Mouse (Mus musculus) embryonic facial prominence, embryonic 13.5 days (tissue): ENCODE results near the gene Clstn3. TPM values are rescaled to one million over a fixed set of nuclear protein-coding genes. Genes with fewer than 3 reads are reported as not detected.
"Not testable (repeated sequence)": the region's sequence is repeated elsewhere in the genome, so short reads cannot be mapped to it uniquely, and the experiment has no call there.

Experiments used
- ATAC-seq: fragments of 200-750 bp; cut with Nextera tagmentation; 2 replicates; pipeline ENCODE4 v1.8.0; 2017; ENCODE audit warnings: low read depth; ENCODE audit not compliant: insufficient number of reproducible peaks, insufficient read depth, low FRiP score, low TSS enrichment
- H3K27ac ChIP-seq: fragments of 300-500 bp; sonication (generic); 2 replicates; pipeline ENCODE4 v1.5.1; 2015; ENCODE audit warnings: moderate library complexity, mild to moderate bottlenecking, inconsistent platforms
- H3K27me3 ChIP-seq: fragments of 300-500 bp; sonication (generic); 2 replicates; pipeline ENCODE4 v1.6.1; 2015; ENCODE audit warnings: mild to moderate bottlenecking, inconsistent platforms
- H3K36me3 ChIP-seq: fragments of 300-500 bp; sonication (generic); 2 replicates; pipeline ENCODE4 v1.6.1; 2015; ENCODE audit warnings: mild to moderate bottlenecking, inconsistent platforms
- H3K4me1 ChIP-seq: fragments of 300-500 bp; sonication (generic); 2 replicates; pipeline ENCODE4 v1.6.1; 2015; ENCODE audit warnings: inconsistent platforms
- H3K4me2 ChIP-seq: fragments of 300-500 bp; sonication (generic); 2 replicates; pipeline ENCODE4 v1.6.1; 2015; ENCODE audit warnings: moderate library complexity, mild to moderate bottlenecking, inconsistent platforms
- H3K4me3 ChIP-seq: fragments of 300-500 bp; sonication (generic); 2 replicates; pipeline ENCODE4 v1.5.1; 2015; ENCODE audit warnings: mild to moderate bottlenecking, inconsistent platforms
- H3K9ac ChIP-seq: fragments of 300-500 bp; sonication (generic); 2 replicates; pipeline ENCODE4 v1.6.1; 2015; ENCODE audit warnings: mild to moderate bottlenecking, inconsistent platforms
- H3K9me3 ChIP-seq: fragments of 300-500 bp; sonication (generic); 2 replicates; pipeline ENCODE4 v1.6.1; 2016; ENCODE audit warnings: inconsistent platforms
- WGBS: fragments of 180-500 bp; shearing (Covaris S2); methylation state at CpG from one replicate; pipeline ENCODE4 v1.1.7; 2015; ENCODE audit warnings: mixed read lengths; 5-methylcytosine and 5-hydroxymethylcytosine counted together
- polyA plus RNA-seq: library from polyadenylated mRNA; unstranded; fragments of >200 nt; fragmentation: Nextera tagmentation; extraction: Ambion mirVana; gene quantifications from 2 replicates; pipeline ENCODE4 v1.2.1, GENCODE M21; 2015

Gene Clstn3
- polyA plus RNA-seq, 1 experiment from 2014 or later = 11.6 TPM

DNA sequence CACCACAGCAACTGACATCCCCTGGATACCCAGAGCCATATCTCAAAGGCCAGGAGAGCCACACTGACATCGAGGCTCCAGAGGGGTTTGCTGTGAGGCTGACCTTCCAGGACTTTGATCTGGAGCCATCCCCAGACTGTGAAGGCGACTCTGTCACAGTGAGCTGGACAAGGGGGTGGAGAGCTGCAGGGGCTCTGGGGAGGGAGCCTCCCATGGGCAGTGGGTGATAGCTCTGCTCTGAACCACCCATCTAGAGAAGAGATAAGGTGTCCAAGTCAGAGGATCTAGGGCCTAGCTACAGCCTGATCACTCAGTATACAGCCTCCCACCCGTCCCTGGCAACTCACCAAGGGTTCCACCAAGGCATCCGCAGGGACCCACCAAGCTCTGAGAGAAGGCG is 29.3 kb upstream of the Clstn3 start:
- no peak overlapping the region for H3K9ac ChIP-seq
- no peak overlapping the region for H3K27ac ChIP-seq
- WGBS = 87% methylated on average over 5 of the region's 5 CpGs
- no peak overlapping the region for H3K4me3 ChIP-seq
- H3K36me3 ChIP-seq = no peaks in the 10 kb centered on the region
- no peaks in the 10 kb centered on the region for H3K4me1 ChIP-seq
- H3K9me3 ChIP-seq = peaks cover 4% of the 10 kb centered on the region; the same call in 1 of the 2 replicates
- no peak for ATAC-seq
- H3K4me2 ChIP-seq = no peak overlapping the region
- H3K27me3 ChIP-seq = no peaks in the 10 kb centered on the region

- H3K4me2 ChIP-seq = no peak within 1 kb of the TSS
- 0 out of 2 replicates have a peak within 1 kb of the TSS, but pooled peaks have one; percentile 11 for H3K27ac ChIP-seq
- 32% methylated on average over 2 of the region's 4 CpGs for WGBS
- 0 out of 2 replicates have a peak, but pooled peaks have one; percentile 74 for ATAC-seq
- H3K36me3 ChIP-seq = no peaks in the 10 kb centered on the region
- H3K9me3 ChIP-seq = peaks cover 4% of the 10 kb centered on the region; the same call in 1 of the 2 replicates
- H3K4me3 ChIP-seq = no peak within 1 kb of the TSS
- no peaks in the 10 kb centered on the region for H3K27me3 ChIP-seq
- H3K9ac ChIP-seq = no peak within 1 kb of the TSS
- H3K4me1 ChIP-seq = no peaks in the 10 kb centered on the region
Measured at GRCm38 (mm10) chr6:124492842-124493561, 28.4 kb upstream of the Clstn3 start, which contains the start of gene C1rl. Gene C1rl (plus strand): TSS chr6:124493113.

GRCm38 (mm10) chr6:124491427-124491826 is 26.8 kb upstream of the Clstn3 start:
- Histone ChIP-seq H3K4me2 (no peak overlapping the region), H3K9me3 (peaks cover 4% of the 10 kb centered on the region; the same call in 1 of the 2 replicates), H3K4me1 (peaks cover 3% of the 10 kb centered on the region; the same call in 1 of the 2 replicates), H3K27ac (no peak overlapping the region), H3K27me3 (no peaks in the 10 kb centered on the region), H3K9ac (no peak overlapping the region), H3K4me3 (no peak overlapping the region), H3K36me3 (no peaks in the 10 kb centered on the region)
- 70% methylated on average over 6 of the region's 6 CpGs for WGBS
- ATAC-seq = no peak

GRCm38 (mm10) chr6:124488952-124489351 is 24.4 kb upstream of the Clstn3 start:
- Histone ChIP-seq H3K4me2 (no peak overlapping the region), H3K4me3 (no peak overlapping the region), H3K36me3 (no peaks in the 10 kb centered on the region), H3K9ac (no peak overlapping the region), H3K4me1 (peaks cover 10% of the 10 kb centered on the region; the same call in 1 of the 2 replicates), H3K27me3 (no peaks in the 10 kb centered on the region), H3K27ac (no peak overlapping the region), H3K9me3 (no peaks in the 10 kb centered on the region)
- no peak for ATAC-seq
- 79% methylated on average over 4 of the region's 4 CpGs for WGBS

- 43% methylated on average over 2 of the region's 2 CpGs for WGBS
- no peak overlapping the region for H3K27ac ChIP-seq
- no peaks in the 10 kb centered on the region for H3K36me3 ChIP-seq
- no peak overlapping the region for H3K4me2 ChIP-seq
- H3K9me3 ChIP-seq = no peaks in the 10 kb centered on the region
- H3K27me3 ChIP-seq = no peaks in the 10 kb centered on the region
- no peak for ATAC-seq
- peaks cover 10% of the 10 kb centered on the region; the same call in 1 of the 2 replicates for H3K4me1 ChIP-seq
- no peak overlapping the region for H3K9ac ChIP-seq
- no peak overlapping the region for H3K4me3 ChIP-seq
Measured at GRCm38 (mm10) chr6:124487509-124487908, 22.9 kb upstream of the Clstn3 start.

DNA sequence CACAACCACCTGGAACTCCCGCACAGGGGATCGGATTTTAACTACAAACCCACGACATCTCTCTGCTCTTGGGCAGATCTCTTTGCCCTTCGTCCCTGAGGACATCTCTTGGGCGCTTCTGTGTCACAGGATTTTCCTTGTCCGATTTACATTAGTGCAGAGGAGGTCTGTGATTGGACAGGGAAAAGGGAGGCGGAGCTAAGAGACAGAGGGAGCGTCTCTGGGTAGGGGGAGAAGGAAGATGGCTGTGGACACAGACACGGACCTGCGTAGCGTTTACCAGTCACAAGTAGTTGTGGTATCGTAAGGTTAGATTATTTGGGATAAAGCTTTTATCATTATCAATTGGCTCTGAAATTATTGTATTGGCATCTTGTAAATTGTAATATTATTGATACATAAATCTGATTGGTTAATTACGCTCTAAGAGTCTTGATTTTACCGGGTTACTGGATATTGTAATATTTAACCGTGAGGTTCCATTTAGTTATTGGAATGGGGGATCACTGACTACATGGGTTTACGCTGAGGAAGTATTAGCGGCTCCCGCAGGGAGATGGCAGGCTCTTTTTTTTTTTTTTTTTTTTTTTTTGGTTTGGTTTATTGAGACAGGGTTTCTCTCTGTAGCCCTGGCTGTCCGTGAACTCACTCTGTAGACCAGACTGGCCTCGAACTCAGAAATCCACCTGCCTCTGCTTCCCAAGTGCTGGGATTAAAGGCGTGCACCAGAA is 21.0 kb upstream of the Clstn3 start:
- no peak overlapping the region for H3K9ac ChIP-seq
- no peaks in the 10 kb centered on the region for H3K9me3 ChIP-seq
- no peak for ATAC-seq
- peak overlapping the region; percentile 19 for H3K4me3 ChIP-seq
- no peak overlapping the region for H3K27ac ChIP-seq
- peak overlapping the region; percentile 49 for H3K4me2 ChIP-seq
- H3K27me3 ChIP-seq = no peaks in the 10 kb centered on the region
- 34% methylated on average over 21 of the region's 21 CpGs for WGBS
- peaks cover 10% of the 10 kb centered on the region; the same call in 1 of the 2 replicates for H3K4me1 ChIP-seq
- H3K36me3 ChIP-seq = no peaks in the 10 kb centered on the region

GRCm38 (mm10) chr6:124484851-124485250 is 20.3 kb upstream of the Clstn3 start:
- Histone ChIP-seq H3K27me3 (no peaks in the 10 kb centered on the region), H3K9ac (no peak overlapping the region), H3K36me3 (no peaks in the 10 kb centered on the region), H3K4me2 (peak overlapping the region; percentile 49), H3K9me3 (no peaks in the 10 kb centered on the region), H3K4me1 (peaks cover 10% of the 10 kb centered on the region; the same call in 1 of the 2 replicates), H3K27ac (no peak overlapping the region), H3K4me3 (0 out of 2 replicates have a peak overlapping the region, but pooled peaks have one; percentile 19)
- whole genome bisulfite sequencing = 74% methylated on average over 7 of the region's 7 CpGs
- ATAC-seq = no peak

DNA sequence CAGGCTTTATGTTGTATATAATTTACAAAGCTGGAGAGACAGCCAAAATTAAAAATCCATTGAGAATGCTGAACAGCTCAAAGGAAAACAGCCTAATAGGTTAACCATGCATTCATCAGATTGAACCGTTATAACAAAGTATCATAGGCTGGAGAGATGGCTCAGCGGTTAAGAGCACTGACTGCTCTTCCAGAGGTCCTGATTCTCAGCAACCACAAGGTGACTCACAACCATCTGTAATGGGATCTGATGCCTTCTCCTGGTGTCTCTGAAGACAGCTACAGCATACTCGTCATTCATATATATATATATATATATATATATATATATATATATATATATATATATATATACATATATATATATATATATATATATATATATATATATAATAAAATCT is 19.2 kb upstream of the Clstn3 start:
- not testable (repeated sequence) for H3K4me2 ChIP-seq

GRCm38 (mm10) chr6:124481571-124481970 is 17.0 kb upstream of the Clstn3 start:
- H3K4me3 ChIP-seq = no peak overlapping the region
- no peak for ATAC-seq
- H3K27ac ChIP-seq = no peak overlapping the region
- no peaks in the 10 kb centered on the region for H3K36me3 ChIP-seq
- H3K9me3 ChIP-seq = no peaks in the 10 kb centered on the region
- no peak overlapping the region for H3K9ac ChIP-seq
- H3K4me1 ChIP-seq = peaks cover 12% of the 10 kb centered on the region; the same call in 1 of the 2 replicates
- 21% methylated on average over 6 of the region's 6 CpGs for WGBS
- no peaks in the 10 kb centered on the region for H3K27me3 ChIP-seq
- H3K4me2 ChIP-seq = no peak overlapping the region

More for the DNA sequence above, 19.2 kb upstream of the Clstn3 start:
- not testable (repeated sequence) for H3K36me3 ChIP-seq, H3K27me3 ChIP-seq, ATAC-seq, H3K27ac ChIP-seq, H3K4me3 ChIP-seq, H3K9me3 ChIP-seq, H3K9ac ChIP-seq
- WGBS = 82% methylated on average over 3 of the region's 3 CpGs
- H3K4me1 ChIP-seq = peaks cover 10% of the 10 kb centered on the region; the same call in 1 of the 2 replicates

GRCm38 (mm10) chr6:124480295-124480694 is 15.7 kb upstream of the Clstn3 start:
- Histone ChIP-seq H3K27ac (no peak overlapping the region), H3K4me1 (peaks cover 11% of the 10 kb centered on the region; the same call in 1 of the 2 replicates), H3K9me3 (no peaks in the 10 kb centered on the region), H3K27me3 (no peaks in the 10 kb centered on the region), H3K4me3 (no peak overlapping the region), H3K4me2 (no peak overlapping the region), H3K9ac (no peak overlapping the region), H3K36me3 (no peaks in the 10 kb centered on the region)
- WGBS = 56% methylated on average over 4 of the region's 4 CpGs
- no peak for ATAC-seq

- H3K4me1 ChIP-seq = peaks cover 5% of the 10 kb centered on the region; the same call in 1 of the 2 replicates
- no peaks in the 10 kb centered on the region for H3K9me3 ChIP-seq
- H3K36me3 ChIP-seq = no peaks in the 10 kb centered on the region
- H3K27me3 ChIP-seq = no peaks in the 10 kb centered on the region
- H3K4me3 ChIP-seq = no peak overlapping the region
- no peak overlapping the region for H3K9ac ChIP-seq
- no peak overlapping the region for H3K4me2 ChIP-seq
- no peak for ATAC-seq
- WGBS = 83% methylated on average over 3 of the region's 3 CpGs
- H3K27ac ChIP-seq = no peak overlapping the region
Measured at GRCm38 (mm10) chr6:124479573-124479930, 15.0 kb upstream of the Clstn3 start.
